Mouse (Mus musculus): Measurements from ENCODE around the gene Vmn1r203. TPM values are rescaled to one million over a fixed set of nuclear protein-coding genes. Genes with fewer than 3 reads are reported as not detected.
"Not testable (repeated sequence)": the region's sequence is repeated elsewhere in the genome, so short reads cannot be mapped to it uniquely, and the experiment has no call there.

Vmn1r203 gene
- polyA plus RNA-seq (2015; fragmentation: Nextera tagmentation; extraction: Ambion mirVana), result not detected in 2 replicates

DNA sequence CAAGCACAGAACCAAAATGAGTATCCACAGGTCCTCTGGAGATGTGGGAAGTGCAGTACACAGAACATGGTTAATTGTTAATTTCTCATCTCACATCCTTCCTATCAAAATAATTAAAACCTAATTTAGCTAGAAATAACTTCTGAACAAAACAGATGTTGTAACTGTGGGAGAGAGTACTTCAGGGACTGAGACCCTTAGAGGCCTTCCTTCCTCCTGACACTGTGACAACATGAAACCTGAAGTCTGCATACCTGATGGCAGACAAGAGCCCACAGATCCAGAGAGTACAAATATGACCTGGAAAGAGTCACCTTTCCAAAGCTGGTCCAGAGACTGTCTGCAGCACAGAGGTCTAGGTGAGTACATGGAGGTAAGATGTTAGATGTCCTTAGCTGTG, at the start of gene Vmn1r203:
Gene Vmn1r203 (plus strand): TSS at position 301 of the 400 bp plus-strand sequence.
- ATAC-seq (replicated peaks; ENCODE audit: low FRiP score, low read depth), result no peak
- Histone ChIP-seq H3K4me3 (replicated peaks; ENCODE audit: low read depth, low read length) (no peak within 1 kb of the TSS), H3K4me2 (ENCODE audit: low read length) (no peak within 1 kb of the TSS), H3K27ac (no peak within 1 kb of the TSS), H3K36me3 (ENCODE audit: insufficient read depth, low read length) (no peaks in the 10 kb centered on the region), H3K9ac (ENCODE audit: low read depth, low read length) (no peak within 1 kb of the TSS), H3K4me1 (replicated peaks; ENCODE audit: insufficient read depth, low read length) (no peaks in the 10 kb centered on the region), H3K9me3 (replicated peaks; ENCODE audit: low read length) (no peaks in the 10 kb centered on the region), H3K27me3 (ENCODE audit: insufficient read depth, low read length) (no peaks in the 10 kb centered on the region)
- no peak for TF ChIP-seq CTCF (IDR thresholded peaks at IDR 0.05; ENCODE audit: low read depth)
- DNase-seq (ENCODE audit: low spot score), result no peak

DNA sequence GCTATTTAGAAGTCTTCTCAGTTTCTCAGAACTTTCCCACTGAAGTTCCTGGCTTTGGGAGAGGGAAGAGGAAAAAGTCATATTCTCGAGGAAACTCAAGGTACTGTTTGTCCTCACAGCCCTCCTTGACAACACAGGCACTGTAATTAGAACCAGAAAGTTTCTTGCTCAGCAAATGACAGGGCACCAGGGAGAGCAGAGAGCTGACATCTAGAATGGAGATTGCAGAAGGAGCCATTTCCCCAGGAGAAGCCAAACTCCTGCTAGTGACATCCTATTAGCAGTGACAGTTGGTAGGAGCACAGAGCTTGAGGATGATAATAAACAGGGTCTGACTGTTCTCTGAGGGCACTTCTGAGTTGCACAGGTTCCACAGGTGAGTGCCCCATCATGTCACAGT, 46.3 kb upstream of the Vmn1r203 start, which contains the start of gene Vmn1r201:
Gene Vmn1r201 (plus strand): TSS at position 301 of the 400 bp plus-strand sequence.
- H3K27ac ChIP-seq, result no peak within 1 kb of the TSS
- 55% methylated on average over 1 of the region's 1 CpGs for WGBS
- H3K4me2 ChIP-seq (ENCODE audit: low read length), result no peak within 1 kb of the TSS
- H3K4me3 ChIP-seq (replicated peaks; ENCODE audit: low read depth, low read length), result no peak within 1 kb of the TSS
- H3K4me1 ChIP-seq (replicated peaks; ENCODE audit: insufficient read depth, low read length), result no peaks in the 10 kb centered on the region
- H3K27me3 ChIP-seq (ENCODE audit: insufficient read depth, low read length), result no peaks in the 10 kb centered on the region
- H3K9me3 ChIP-seq (replicated peaks; ENCODE audit: low read length), result no peaks in the 10 kb centered on the region
- DNase-seq (ENCODE audit: low spot score), result no peak
- TF ChIP-seq CTCF (IDR thresholded peaks at IDR 0.05; ENCODE audit: low read depth), result no peak
- H3K36me3 ChIP-seq (ENCODE audit: insufficient read depth, low read length), result no peaks in the 10 kb centered on the region
- no peak within 1 kb of the TSS for H3K9ac ChIP-seq (ENCODE audit: low read depth, low read length)
- no peak for ATAC-seq (replicated peaks; ENCODE audit: low FRiP score, low read depth)

DNA sequence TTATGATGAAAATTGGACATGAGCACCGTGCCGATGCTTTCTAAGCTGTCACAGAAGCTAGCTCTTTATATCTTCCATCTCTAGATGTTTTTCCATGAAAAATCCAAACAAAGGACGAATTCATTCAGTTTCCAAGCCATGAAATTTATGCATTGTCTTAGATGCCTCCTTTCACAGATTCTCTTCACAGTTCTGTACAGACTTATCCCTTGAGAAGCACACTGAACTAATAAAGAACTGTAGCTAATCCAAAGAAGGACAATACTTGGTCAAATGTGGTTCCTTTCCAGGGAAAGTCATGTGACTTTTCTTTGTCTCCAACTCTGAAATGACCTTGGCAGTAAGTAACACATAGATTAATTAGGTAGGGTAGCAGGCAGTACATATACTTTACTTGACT, 15.5 kb upstream of the Vmn1r203 start:
- no peak overlapping the region for H3K9ac ChIP-seq (ENCODE audit: low read depth, low read length)
- TF ChIP-seq CTCF (IDR thresholded peaks at IDR 0.05; ENCODE audit: low read depth), result no peak
- no peak overlapping the region for H3K27ac ChIP-seq
- ATAC-seq (replicated peaks; ENCODE audit: low FRiP score, low read depth) (no peak), DNase-seq (ENCODE audit: low spot score) (no peak)
- H3K4me1 ChIP-seq (replicated peaks; ENCODE audit: insufficient read depth, low read length), result no peaks in the 10 kb centered on the region
- no peaks in the 10 kb centered on the region for H3K9me3 ChIP-seq (replicated peaks; ENCODE audit: low read length)
- H3K4me3 ChIP-seq (replicated peaks; ENCODE audit: low read depth, low read length), result no peak overlapping the region
- H3K36me3 ChIP-seq (ENCODE audit: insufficient read depth, low read length), result no peaks in the 10 kb centered on the region
- no peaks in the 10 kb centered on the region for H3K27me3 ChIP-seq (ENCODE audit: insufficient read depth, low read length)
- 68% methylated on average over 3 of the region's 3 CpGs for WGBS
- H3K4me2 ChIP-seq (ENCODE audit: low read length), result no peak overlapping the region

DNA sequence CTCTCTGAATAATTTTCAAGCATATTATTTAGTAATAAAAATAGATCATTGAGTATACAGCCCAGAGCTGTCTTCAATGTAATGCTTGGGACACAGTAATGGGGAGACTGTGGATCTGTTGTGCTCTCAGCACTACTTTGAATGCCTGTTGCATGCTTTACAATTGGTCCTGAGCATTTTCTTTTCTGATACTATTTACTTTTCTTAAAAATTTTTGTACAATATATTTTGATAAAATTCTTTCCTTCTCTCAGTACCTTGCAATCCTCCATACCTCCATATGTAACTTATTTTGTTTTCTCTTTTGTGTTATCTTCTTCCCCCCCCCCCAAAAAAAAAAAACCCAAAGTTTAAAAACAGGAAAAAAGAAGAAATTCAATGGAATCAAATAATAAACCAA, 12.6 kb upstream of the Vmn1r203 start, which contains the start of gene Vmn1r202:
Gene Vmn1r202 (minus strand): TSS at position 101 of the 400 bp plus-strand sequence.
- Histone ChIP-seq H3K36me3 (ENCODE audit: insufficient read depth, low read length) (no peaks in the 10 kb centered on the region), H3K27ac (no peak within 1 kb of the TSS), H3K4me1 (replicated peaks; ENCODE audit: insufficient read depth, low read length) (no peaks in the 10 kb centered on the region), H3K27me3 (ENCODE audit: insufficient read depth, low read length) (no peaks in the 10 kb centered on the region), H3K9ac (ENCODE audit: low read depth, low read length) (no peak within 1 kb of the TSS), H3K4me2 (ENCODE audit: low read length) (no peak within 1 kb of the TSS), H3K9me3 (replicated peaks; ENCODE audit: low read length) (no peaks in the 10 kb centered on the region), H3K4me3 (replicated peaks; ENCODE audit: low read depth, low read length) (no peak within 1 kb of the TSS)
- ATAC-seq (replicated peaks; ENCODE audit: low FRiP score, low read depth) (no peak), DNase-seq (ENCODE audit: low spot score) (no peak)
- TF ChIP-seq CTCF (IDR thresholded peaks at IDR 0.05; ENCODE audit: low read depth), result no peak

DNA sequence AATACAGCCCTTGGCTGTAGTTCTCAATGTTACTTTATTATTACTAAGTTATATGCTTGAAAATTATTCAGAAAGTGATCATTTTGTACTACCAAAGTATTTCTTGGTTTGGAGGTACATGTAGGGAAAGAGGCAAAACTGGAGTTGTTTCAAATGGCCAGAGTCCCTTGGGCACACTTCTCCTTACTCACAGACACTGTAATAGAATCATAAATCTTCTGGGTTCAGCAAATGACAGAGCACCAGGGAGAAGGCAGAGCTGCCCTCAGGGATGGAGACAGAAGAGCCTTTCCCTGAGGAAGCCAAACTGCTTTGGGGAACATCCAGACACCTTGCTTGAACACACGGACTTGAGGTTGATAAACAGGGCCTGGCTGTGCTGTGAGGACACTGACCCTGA, 35.0 kb downstream of the Vmn1r203 start, which contains the start of gene Vmn1r204:
Gene Vmn1r204 (plus strand): TSS at position 301 of the 400 bp plus-strand sequence.
- not testable (repeated sequence) for H3K4me3 ChIP-seq (replicated peaks; ENCODE audit: low read depth, low read length); H3K9me3 ChIP-seq (replicated peaks; ENCODE audit: low read length); H3K27me3 ChIP-seq (ENCODE audit: insufficient read depth, low read length); H3K36me3 ChIP-seq (ENCODE audit: insufficient read depth, low read length); DNase-seq (ENCODE audit: low spot score); ATAC-seq (replicated peaks; ENCODE audit: low FRiP score, low read depth); H3K9ac ChIP-seq (ENCODE audit: low read depth, low read length); H3K4me1 ChIP-seq (replicated peaks; ENCODE audit: insufficient read depth, low read length); H3K4me2 ChIP-seq (ENCODE audit: low read length); H3K27ac ChIP-seq
- 71% methylated on average over 1 of the region's 1 CpGs for WGBS

DNA sequence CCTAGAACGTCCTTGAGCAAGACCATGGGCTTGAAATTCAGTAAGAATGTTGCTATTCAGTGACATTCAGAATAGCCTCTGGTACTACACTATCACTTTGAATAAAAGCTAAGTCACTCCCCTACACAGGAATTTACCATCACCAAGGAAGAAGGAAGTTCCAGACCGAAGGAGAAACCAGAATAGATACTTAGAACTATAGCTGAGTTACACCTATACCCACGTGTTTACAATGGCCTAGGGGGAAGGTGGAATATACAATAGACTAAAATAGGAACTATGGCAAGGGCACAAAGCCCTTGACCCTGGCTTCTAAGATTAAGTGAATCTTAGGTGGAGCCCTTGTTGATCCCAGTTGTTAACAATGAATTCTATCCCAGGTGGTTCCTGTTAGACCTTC, 57.0 kb downstream of the Vmn1r203 start:
- DNase-seq (ENCODE audit: low spot score); H3K27me3 ChIP-seq (ENCODE audit: insufficient read depth, low read length); H3K27ac ChIP-seq; H3K36me3 ChIP-seq (ENCODE audit: insufficient read depth, low read length); H3K4me2 ChIP-seq (ENCODE audit: low read length); ATAC-seq (replicated peaks; ENCODE audit: low FRiP score, low read depth); H3K4me1 ChIP-seq (replicated peaks; ENCODE audit: insufficient read depth, low read length); H3K4me3 ChIP-seq (replicated peaks; ENCODE audit: low read depth, low read length); H3K9me3 ChIP-seq (replicated peaks; ENCODE audit: low read length); H3K9ac ChIP-seq (ENCODE audit: low read depth, low read length): not testable (repeated sequence)
- WGBS, result 82% methylated on average over 3 of the region's 3 CpGs

Other genes starting within 250 kb of the Vmn1r203 start
- gene Vmn1r195, start 247.6 kb upstream of the Vmn1r203 start, polyA plus RNA-seq (2015; fragmentation: Nextera tagmentation; extraction: Ambion mirVana), result not detected in 2 replicates
- gene Vmn1r196, start 228.2 kb upstream of the Vmn1r203 start, polyA plus RNA-seq (2015; fragmentation: Nextera tagmentation; extraction: Ambion mirVana), result not detected in 2 replicates
- not detected in 2 replicates for gene Vmn1r197, start 193.5 kb upstream of the Vmn1r203 start, polyA plus RNA-seq (2015; fragmentation: Nextera tagmentation; extraction: Ambion mirVana)
- not detected in 2 replicates for gene Vmn1r198, start 167.8 kb upstream of the Vmn1r203 start, polyA plus RNA-seq (2015; fragmentation: Nextera tagmentation; extraction: Ambion mirVana)
- gene Vmn1r199, start 138.3 kb upstream of the Vmn1r203 start, polyA plus RNA-seq (2015; fragmentation: Nextera tagmentation; extraction: Ambion mirVana), result not detected in 2 replicates
- not detected in 2 replicates for gene Vmn1r200, start 127.7 kb upstream of the Vmn1r203 start, polyA plus RNA-seq (2015; fragmentation: Nextera tagmentation; extraction: Ambion mirVana)
- gene Vmn1r201, start 46.2 kb upstream of the Vmn1r203 start, polyA plus RNA-seq (2015; fragmentation: Nextera tagmentation; extraction: Ambion mirVana), result not detected in 2 replicates
- gene Vmn1r202, start 12.7 kb upstream of the Vmn1r203 start, polyA plus RNA-seq (2015; fragmentation: Nextera tagmentation; extraction: Ambion mirVana), result not detected in 2 replicates
- not detected in 2 replicates for gene Vmn1r204, start 35.1 kb downstream of the Vmn1r203 start, polyA plus RNA-seq (2015; fragmentation: Nextera tagmentation; extraction: Ambion mirVana)
- gene Vmn1r205, start 74.9 kb downstream of the Vmn1r203 start, polyA plus RNA-seq (2015; fragmentation: Nextera tagmentation; extraction: Ambion mirVana), result not detected in 2 replicates
- gene Vmn1r206, start 106.1 kb downstream of the Vmn1r203 start, polyA plus RNA-seq (2015; fragmentation: Nextera tagmentation; extraction: Ambion mirVana), result not detected in 2 replicates
- gene Vmn1r207-ps, start 211.5 kb downstream of the Vmn1r203 start, polyA plus RNA-seq (2015; fragmentation: Nextera tagmentation; extraction: Ambion mirVana), result not detected in 2 replicates

All from kidney, postnatal 0 days (tissue).